Mouse (Mus musculus) spleen, adult 2 months (tissue): ENCODE results near the gene Ugp2.

Experiments
- CTCF ChIP-seq: fragments of 200-500 bp; IDR thresholded peaks from 2 replicates; pipeline ENCODE4 v1.5.1; 2011; ENCODE audit warnings: mild to moderate bottlenecking, inconsistent platforms; ENCODE audit not compliant: insufficient read depth, insufficient read length, insufficient replicate concordance; ENCODE audit errors: extremely low read depth
- POLR2A ChIP-seq: fragments of 200-500 bp; IDR thresholded peaks from 2 replicates; pipeline ENCODE4 v1.6.1; 2011; ENCODE audit warnings: low read depth, low read length, inconsistent platforms

- TF ChIP-seq POLR2A (no peak), CTCF (no peak)
Measured at GRCm38 (mm10) chr11:21307078-21307668, 63.8 kb downstream of the Ugp2 start.
